Mouse (Mus musculus) midbrain, embryonic 14.5 days (tissue): ENCODE data around the gene Wdr49. TPM values are rescaled to one million over a fixed set of nuclear protein-coding genes. Genes with fewer than 3 reads are reported as not detected.

Experiments used
- ATAC-seq: fragments of 200-750 bp; cut with Nextera tagmentation; 2 replicates; pipeline ENCODE4 v1.8.0; 2017; ENCODE audit warnings: moderate number of reproducible peaks, moderate library complexity; ENCODE audit not compliant: low FRiP score, low TSS enrichment
- DNase-seq: peaks from one replicate; pipeline ENCODE4 v3.0.0-alpha.2; 2015
- H3K27ac ChIP-seq: fragments of 300-500 bp; sonication (generic); replicated peaks from 2 replicates; pipeline ENCODE4 v1.5.1; 2014; ENCODE audit warnings: mild to moderate bottlenecking, low read depth, low read length, moderate library complexity
- H3K27me3 ChIP-seq: fragments of 300-500 bp; sonication (generic); 2 replicates; pipeline ENCODE4 v1.6.1; 2014; ENCODE audit warnings: low read length, control low read depth, mixed read lengths; ENCODE audit not compliant: control insufficient read depth, insufficient read depth
- H3K36me3 ChIP-seq: fragments of 300-500 bp; sonication (generic); 2 replicates; pipeline ENCODE4 v1.6.1; 2014; ENCODE audit warnings: low read length, control low read depth; ENCODE audit not compliant: control insufficient read depth, insufficient read depth
- H3K4me1 ChIP-seq: fragments of 300-500 bp; sonication (generic); 2 replicates; pipeline ENCODE4 v1.6.1; 2014; ENCODE audit warnings: mild to moderate bottlenecking, antibody characterized with exemption, low read length, control low read depth; ENCODE audit not compliant: control insufficient read depth, insufficient read depth
- H3K4me2 ChIP-seq: fragments of 300-500 bp; sonication (generic); 2 replicates; pipeline ENCODE4 v1.6.1; 2014; ENCODE audit warnings: mild to moderate bottlenecking, low read length, moderate library complexity
- H3K4me3 ChIP-seq: fragments of 300-500 bp; sonication (generic); replicated peaks from 2 replicates; pipeline ENCODE4 v1.5.1; 2014; ENCODE audit warnings: low read depth, low read length
- H3K9ac ChIP-seq: fragments of 300-500 bp; sonication (generic); replicated peaks from 2 replicates; pipeline ENCODE4 v1.6.1; 2014; ENCODE audit warnings: mild to moderate bottlenecking, low read length, moderate library complexity
- H3K9me3 ChIP-seq: fragments of 300-500 bp; sonication (generic); 2 replicates; pipeline ENCODE4 v1.6.1; 2016; ENCODE audit warnings: low read length, control low read depth, mixed read lengths; ENCODE audit not compliant: control insufficient read depth
- WGBS: fragments of 180-500 bp; shearing (Covaris S2); extraction: QIAGEN DNeasy Blood & Tissue Kit; methylation state at CpG from one replicate; pipeline ENCODE4 v1.1.7; 2014; 5-methylcytosine and 5-hydroxymethylcytosine counted together
- polyA plus RNA-seq: library from polyadenylated mRNA; unstranded; fragments of >200 nt; fragmentation: Nextera tagmentation; extraction: Ambion mirVana; gene quantifications from 2 replicates; pipeline ENCODE4 v1.2.1, GENCODE M21; 2014

The Wdr49 gene
- polyA plus RNA-seq, 1 experiment from 2014 or later: 0.53 TPM

- no peaks in the 10 kb centered on the region for H3K27me3 ChIP-seq
- H3K9ac ChIP-seq: no peak overlapping the region
- H3K4me1 ChIP-seq: no peaks in the 10 kb centered on the region
- DNase-seq: no peak
- 92% methylated on average over 7 of the region's 7 CpGs for WGBS
- H3K4me3 ChIP-seq: no peak overlapping the region
- ATAC-seq: no peak
- H3K27ac ChIP-seq: no peak overlapping the region
- H3K4me2 ChIP-seq: no peak overlapping the region
- H3K9me3 ChIP-seq: no peaks in the 10 kb centered on the region
- H3K36me3 ChIP-seq: no peaks in the 10 kb centered on the region
Measured at GRCm38 (mm10) chr3:75474657-75475056, 7.3 kb downstream of the Wdr49 start.

GRCm38 (mm10) chr3:75468154-75468553, 13.8 kb downstream of the Wdr49 start:
- ATAC-seq: no peak
- H3K4me2 ChIP-seq: no peak overlapping the region

GRCm38 (mm10) chr3:75430564-75431181, 51.3 kb downstream of the Wdr49 start:
- Histone ChIP-seq H3K27ac (no peak overlapping the region), H3K9ac (no peak overlapping the region), H3K4me1 (no peaks in the 10 kb centered on the region), H3K36me3 (no peaks in the 10 kb centered on the region), H3K27me3 (no peaks in the 10 kb centered on the region), H3K9me3 (no peaks in the 10 kb centered on the region), H3K4me2 (no peak overlapping the region), H3K4me3 (no peak overlapping the region)
- WGBS: 70% methylated on average over 4 of the region's 4 CpGs
- ATAC-seq (peak; percentile 31; the same call in 1 of the 2 replicates), DNase-seq (peak; percentile 46)

More at GRCm38 (mm10) chr3:75468154-75468553, 13.8 kb downstream of the Wdr49 start:
- Histone ChIP-seq H3K4me1 (no peaks in the 10 kb centered on the region), H3K4me3 (no peak overlapping the region), H3K9ac (no peak overlapping the region), H3K36me3 (no peaks in the 10 kb centered on the region), H3K27me3 (no peaks in the 10 kb centered on the region), H3K9me3 (no peaks in the 10 kb centered on the region), H3K27ac (no peak overlapping the region)
- WGBS: 85% methylated on average over 7 of the region's 7 CpGs
- DNase-seq: no peak

- H3K4me1 ChIP-seq: no peaks in the 10 kb centered on the region; the same call in 1 of the 2 replicates
- no peak overlapping the region for H3K4me3 ChIP-seq
- DNase-seq (no peak), ATAC-seq (no peak)
- H3K9ac ChIP-seq: no peak overlapping the region
- WGBS: 85% methylated on average over 4 of the region's 4 CpGs
- H3K36me3 ChIP-seq: no peaks in the 10 kb centered on the region
- no peak overlapping the region for H3K4me2 ChIP-seq
- no peaks in the 10 kb centered on the region for H3K9me3 ChIP-seq
- no peaks in the 10 kb centered on the region for H3K27me3 ChIP-seq
- H3K27ac ChIP-seq: no peak overlapping the region; the same call in 1 of the 2 replicates
Measured at GRCm38 (mm10) chr3:75395918-75396317, 86.0 kb downstream of the Wdr49 start.

- no peak overlapping the region for H3K9ac ChIP-seq
- no peak overlapping the region for H3K4me2 ChIP-seq
- H3K4me1 ChIP-seq: no peaks in the 10 kb centered on the region; the same call in 1 of the 2 replicates
- ATAC-seq: peak; percentile 53
- H3K9me3 ChIP-seq: no peaks in the 10 kb centered on the region
- peak; percentile 61 for DNase-seq
- no peaks in the 10 kb centered on the region for H3K36me3 ChIP-seq
- peak overlapping the region; percentile 60 for H3K27ac ChIP-seq
- H3K4me3 ChIP-seq: no peak overlapping the region
- no peaks in the 10 kb centered on the region for H3K27me3 ChIP-seq
- WGBS: 48% methylated on average over 7 of the region's 7 CpGs
Measured at GRCm38 (mm10) chr3:75395121-75395895, 86.6 kb downstream of the Wdr49 start.

GRCm38 (mm10) chr3:75394487-75394886, 87.5 kb downstream of the Wdr49 start:
- H3K9me3 ChIP-seq: no peaks in the 10 kb centered on the region
- no peaks in the 10 kb centered on the region; the same call in 1 of the 2 replicates for H3K4me1 ChIP-seq
- no peak overlapping the region for H3K4me2 ChIP-seq
- H3K4me3 ChIP-seq: no peak overlapping the region
- no peaks in the 10 kb centered on the region for H3K36me3 ChIP-seq
- H3K27me3 ChIP-seq: no peaks in the 10 kb centered on the region
- no peak for DNase-seq
- H3K9ac ChIP-seq: no peak overlapping the region
- H3K27ac ChIP-seq: peak overlapping the region; percentile 60; the same call in 1 of the 2 replicates
- ATAC-seq: no peak
- 80% methylated on average over 3 of the region's 3 CpGs for WGBS

GRCm38 (mm10) chr3:75381776-75382175, 100.2 kb downstream of the Wdr49 start:
- no peaks in the 10 kb centered on the region for H3K27me3 ChIP-seq
- WGBS: 53% methylated on average over 2 of the region's 2 CpGs
- H3K9ac ChIP-seq: no peak overlapping the region
- H3K36me3 ChIP-seq: no peaks in the 10 kb centered on the region
- no peaks in the 10 kb centered on the region for H3K9me3 ChIP-seq
- peak; percentile 54 for DNase-seq
- H3K4me2 ChIP-seq: no peak overlapping the region
- peak overlapping the region; percentile 26; the same call in 1 of the 2 replicates for H3K27ac ChIP-seq
- peak; percentile 37; the same call in 1 of the 2 replicates for ATAC-seq
- peaks cover 3% of the 10 kb centered on the region; the same call in 1 of the 2 replicates for H3K4me1 ChIP-seq
- H3K4me3 ChIP-seq: no peak overlapping the region

- Histone ChIP-seq H3K27me3 (no peaks in the 10 kb centered on the region), H3K9ac (no peak overlapping the region)
- no peak for ATAC-seq
Measured at GRCm38 (mm10) chr3:75353972-75354371, 128.0 kb downstream of the Wdr49 start.

More at GRCm38 (mm10) chr3:75353972-75354371, 128.0 kb downstream of the Wdr49 start:
- Histone ChIP-seq H3K36me3 (no peaks in the 10 kb centered on the region), H3K9me3 (no peaks in the 10 kb centered on the region), H3K4me1 (no peaks in the 10 kb centered on the region), H3K4me2 (no peak overlapping the region), H3K4me3 (no peak overlapping the region), H3K27ac (no peak overlapping the region)
- DNase-seq: no peak
